Mouse (Mus musculus) C2C12 (cell line): ENCODE measurements at regions not wholly inside any gene's neighbourhood (a gene's known extent, or its start where the extent isn't known, plus 50 kb on each side); places are given as distances from the start of the nearest gene placed in this dataset.

Source experiments
- H3K27me3 ChIP-seq: one replicate; pipeline ENCODE4 v1.6.1; 2011; ENCODE audit not compliant: control insufficient read depth, insufficient read depth, insufficient read length
- H3K36me3 ChIP-seq: one replicate; pipeline ENCODE4 v1.6.1; 2011; ENCODE audit not compliant: control insufficient read depth, insufficient read depth
- H3K4me3 ChIP-seq: one replicate; pipeline ENCODE4 v1.5.1; 2011; ENCODE audit warnings: mild to moderate bottlenecking, control low read depth; ENCODE audit not compliant: poor library complexity, insufficient read depth, severe bottlenecking
- H3K79me2 ChIP-seq: one replicate; pipeline ENCODE4 v1.6.1; 2011; ENCODE audit not compliant: control insufficient read depth, insufficient read depth
- H3K79me3 ChIP-seq: one replicate; pipeline ENCODE4 v1.6.1; 2011; ENCODE audit warnings: low read depth, control low read depth
- H3ac ChIP-seq: one replicate; pipeline ENCODE3; 2011; ENCODE audit warnings: low read depth; ENCODE audit not compliant: control insufficient read depth, insufficient read length
- CEBPB ChIP-seq: IDR thresholded peaks from one replicate; pipeline ENCODE4 v1.6.1; 2011; ENCODE audit warnings: low read depth, mild to moderate bottlenecking, control low read depth, moderate library complexity
- CTCF ChIP-seq: IDR thresholded peaks from one replicate; pipeline ENCODE4 v1.5.1; 2011; ENCODE audit not compliant: control insufficient read depth, insufficient read depth, insufficient read length
- FOSL1 ChIP-seq: IDR thresholded peaks from one replicate; pipeline ENCODE4 v1.8.0; 2011; ENCODE audit warnings: mild to moderate bottlenecking, low read length; ENCODE audit not compliant: poor library complexity, insufficient read depth, severe bottlenecking
- MAX ChIP-seq: IDR thresholded peaks from one replicate; pipeline ENCODE4 v1.6.1; 2011; ENCODE audit warnings: mild to moderate bottlenecking, control low read depth
- MYOD1 ChIP-seq: IDR thresholded peaks from one replicate; pipeline ENCODE4 v1.6.1; 2011; ENCODE audit warnings: low read depth; ENCODE audit not compliant: control insufficient read depth, insufficient read length
- MYOG ChIP-seq: IDR thresholded peaks from one replicate; pipeline ENCODE4 v1.6.1; 2011; ENCODE audit not compliant: control insufficient read depth, insufficient read length; ENCODE audit errors: extremely low read depth
- USF1 ChIP-seq: IDR thresholded peaks from one replicate; pipeline ENCODE4 v1.6.1; 2011; ENCODE audit warnings: low read depth, mild to moderate bottlenecking, control low read depth, moderate library complexity

- Histone ChIP-seq H3K27me3 (no peaks in the 10 kb centered on the region), H3K79me3 (no peaks in the 10 kb centered on the region), H3K79me2 (no peaks in the 10 kb centered on the region), H3ac (no peak overlapping the region), H3K36me3 (no peaks in the 10 kb centered on the region), H3K4me3 (no peak overlapping the region)
- TF ChIP-seq CTCF (no peak), FOSL1 (no peak), MAX (no peak), MYOD1 (no peak), USF1 (no peak), MYOG (no peak)
These were observed 276.1 kb upstream of the 2610001J05Rik start for GRCm38 (mm10) chr6:14147370-14147769.

DNA sequence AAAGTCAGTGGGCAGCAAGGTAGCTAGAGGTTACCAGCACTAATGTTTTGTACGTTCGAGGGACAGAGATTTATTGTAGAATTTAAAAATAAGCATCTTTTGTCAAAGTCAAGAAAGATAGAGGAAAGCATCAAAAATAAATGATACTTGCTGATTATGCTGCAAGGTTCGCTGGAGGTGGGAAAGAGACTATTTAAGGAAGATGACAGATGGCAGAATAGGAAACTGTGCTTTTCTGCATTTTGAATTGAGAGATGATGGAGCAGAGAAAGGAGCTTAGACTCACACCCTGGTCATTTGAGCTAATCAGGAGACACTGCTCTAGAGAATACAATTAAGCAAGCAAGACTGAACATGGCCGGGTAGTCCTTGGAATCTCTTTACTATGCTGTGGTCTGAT is 275.1 kb upstream of the 2610001J05Rik start:
- no peak overlapping the region for H3ac ChIP-seq
- H3K79me2 ChIP-seq, result no peaks in the 10 kb centered on the region
- H3K36me3 ChIP-seq, result no peaks in the 10 kb centered on the region
- TF ChIP-seq FOSL1 (no peak), CEBPB (no peak), MYOD1 (no peak), CTCF (no peak), MYOG (no peak), USF1 (no peak), MAX (no peak)
- no peak overlapping the region for H3K4me3 ChIP-seq
- H3K27me3 ChIP-seq, result no peaks in the 10 kb centered on the region
- H3K79me3 ChIP-seq, result no peaks in the 10 kb centered on the region

DNA sequence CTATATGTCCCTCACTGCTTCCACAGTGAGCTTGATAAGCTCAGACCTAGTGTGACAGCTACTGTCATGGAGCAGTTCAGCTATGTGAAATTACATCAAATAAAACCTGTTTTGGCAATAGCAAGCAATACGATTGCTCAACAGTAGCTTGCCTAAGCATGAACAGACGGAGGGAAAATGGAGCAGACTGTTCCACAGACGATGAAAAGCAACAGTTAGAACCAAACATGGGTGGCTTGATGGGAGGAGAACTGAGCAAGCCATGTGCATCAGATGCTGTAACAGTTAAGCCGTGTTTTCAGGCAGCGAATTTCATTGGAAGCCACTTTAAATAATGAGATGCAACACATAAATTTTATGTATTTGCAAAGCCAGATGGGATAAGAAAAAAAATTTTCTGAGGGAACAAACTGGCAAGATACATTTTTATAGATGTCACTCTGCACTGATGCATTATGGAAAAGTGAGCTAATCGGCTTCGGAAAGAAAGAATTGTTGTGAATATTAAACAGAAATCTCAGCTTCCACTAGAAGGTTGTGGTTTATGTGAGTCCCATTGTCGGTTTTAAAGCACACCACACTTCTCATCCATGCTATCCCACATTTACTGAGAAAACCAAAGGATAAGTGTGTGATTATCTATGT is 270.9 kb upstream of the 2610001J05Rik start:
- Histone ChIP-seq H3K79me2 (no peaks in the 10 kb centered on the region), H3K27me3 (no peaks in the 10 kb centered on the region), H3K4me3 (no peak overlapping the region), H3ac (no peak overlapping the region), H3K79me3 (no peaks in the 10 kb centered on the region), H3K36me3 (no peaks in the 10 kb centered on the region)
- TF ChIP-seq USF1, result no peak
- no peak for TF ChIP-seq MYOG
- TF ChIP-seq FOSL1, result no peak
- TF ChIP-seq MAX, result no peak
- TF ChIP-seq CTCF, result no peak
- no peak for TF ChIP-seq MYOD1
- no peak for TF ChIP-seq CEBPB

DNA sequence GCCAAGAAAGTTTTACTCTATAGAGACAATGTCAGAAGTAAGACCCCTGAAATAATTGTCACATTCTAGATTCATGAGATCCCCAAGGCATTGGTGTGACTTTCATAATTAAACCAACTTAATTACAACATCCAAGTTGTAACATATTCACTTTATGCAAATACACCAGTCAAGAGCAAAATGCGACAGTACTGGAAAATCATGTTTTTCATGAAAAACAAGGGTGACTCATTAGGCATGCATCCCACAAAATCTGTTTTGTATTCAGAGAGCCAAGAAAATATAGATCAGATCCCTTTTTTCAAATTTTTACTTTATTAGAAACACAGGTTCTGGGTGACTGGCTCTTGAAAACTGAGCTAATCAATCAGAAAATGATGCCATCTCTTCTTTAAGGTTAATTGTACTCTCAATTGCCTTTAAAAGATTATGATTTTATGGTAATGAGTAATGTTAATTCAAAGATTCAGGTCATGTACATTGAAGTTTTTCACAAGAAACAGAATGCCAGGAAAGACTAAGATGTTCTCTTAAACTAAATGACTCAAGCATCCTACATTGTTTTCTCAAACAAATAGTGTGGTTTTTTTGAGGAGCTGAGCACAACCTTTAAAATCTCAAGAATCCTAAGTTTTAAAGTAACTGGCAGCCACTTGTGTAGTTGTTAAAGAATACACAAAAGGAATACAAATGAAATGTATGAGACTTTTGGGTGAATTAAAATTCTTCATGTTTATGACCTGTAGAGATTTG is 259.2 kb upstream of the 2610001J05Rik start:
- Histone ChIP-seq H3K4me3 (no peak overlapping the region), H3ac (no peak overlapping the region), H3K79me2 (no peaks in the 10 kb centered on the region), H3K27me3 (no peaks in the 10 kb centered on the region), H3K79me3 (no peaks in the 10 kb centered on the region), H3K36me3 (no peaks in the 10 kb centered on the region)
- TF ChIP-seq MYOG (no peak), MAX (no peak), CEBPB (no peak), MYOD1 (no peak), USF1 (no peak)

- no peaks in the 10 kb centered on the region for H3K36me3 ChIP-seq
- no peaks in the 10 kb centered on the region for H3K27me3 ChIP-seq
- no peaks in the 10 kb centered on the region for H3K79me3 ChIP-seq
- no peak for TF ChIP-seq MYOD1
- TF ChIP-seq MYOG, result no peak
- no peak for TF ChIP-seq USF1
- no peak for TF ChIP-seq MAX
- H3K79me2 ChIP-seq, result no peaks in the 10 kb centered on the region
- no peak overlapping the region for H3ac ChIP-seq
- H3K4me3 ChIP-seq, result no peak overlapping the region
These were observed 258.1 kb upstream of the 2610001J05Rik start for GRCm38 (mm10) chr6:14129394-14129793.

DNA sequence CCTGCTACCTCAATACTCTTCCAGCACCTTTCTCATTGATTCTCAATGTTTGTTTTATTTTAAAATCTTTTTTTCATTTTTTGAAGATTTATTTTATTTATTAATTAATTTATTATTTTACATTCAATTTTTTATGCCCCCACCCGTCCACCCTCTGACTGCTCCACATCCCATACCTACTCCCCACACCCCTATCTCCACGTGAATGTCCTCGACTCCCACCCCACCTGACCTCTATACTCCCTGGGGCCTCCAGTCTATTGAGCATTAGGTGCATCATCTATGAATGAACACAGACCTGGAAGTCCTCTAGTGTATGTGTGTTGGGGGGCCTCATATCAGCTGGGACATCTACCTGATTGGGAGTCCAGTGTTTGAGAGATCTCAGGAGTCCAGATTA is 251.0 kb upstream of the 2610001J05Rik start:
- Histone ChIP-seq H3K4me3 (no peak overlapping the region), H3K79me2 (no peaks in the 10 kb centered on the region), H3K27me3 (no peaks in the 10 kb centered on the region), H3K36me3 (no peaks in the 10 kb centered on the region), H3K79me3 (no peaks in the 10 kb centered on the region), H3ac (no peak overlapping the region)
- no peak for TF ChIP-seq FOSL1
- TF ChIP-seq CEBPB, result no peak
- no peak for TF ChIP-seq MAX
- no peak for TF ChIP-seq USF1
- no peak for TF ChIP-seq MYOG
- no peak for TF ChIP-seq CTCF
- TF ChIP-seq MYOD1, result no peak
